Mouse (Mus musculus): ENCODE data around the gene Col10a1. TPM values are rescaled to one million over a fixed set of nuclear protein-coding genes. Genes with fewer than 3 reads are reported as not detected.
"Not testable (repeated sequence)": the region's sequence is repeated elsewhere in the genome, so short reads cannot be mapped to it uniquely, and the experiment has no call there.

Col10a1 gene
- polyA plus RNA-seq, 1 experiment from 2014 or later = 0.22 TPM

DNA sequence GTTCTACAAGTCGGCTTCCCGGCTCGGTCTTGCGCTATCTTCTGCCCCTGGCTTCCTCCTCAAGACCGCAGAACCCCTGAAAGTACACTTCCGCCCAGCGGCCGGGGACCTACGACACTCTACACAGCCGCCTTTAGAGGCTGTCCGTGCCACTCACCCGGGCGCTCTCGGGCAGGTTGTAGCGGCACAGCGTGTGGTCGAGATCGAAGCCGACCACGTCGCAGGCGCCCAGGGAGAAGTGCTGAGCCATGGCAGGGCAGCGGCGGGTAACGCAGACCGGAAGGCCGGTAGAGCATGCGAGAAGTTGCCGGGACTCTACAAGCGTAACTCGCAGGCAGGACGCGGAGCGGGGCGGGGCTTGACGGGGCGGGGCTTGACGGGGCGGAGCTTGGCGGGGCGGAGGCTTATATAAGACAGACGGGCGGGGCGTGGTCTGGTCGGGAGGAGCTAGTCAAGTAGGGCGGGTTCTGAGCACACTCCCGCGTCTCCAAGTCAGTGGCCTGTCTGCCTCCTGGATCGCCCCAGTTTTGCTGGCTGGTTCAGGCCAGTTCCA, 28.5 kb downstream of the Col10a1 start, which contains the start of gene Nt5dc1:
TSS of gene Nt5dc1 (minus strand) at position 349 of the 553 bp plus-strand sequence.
- Histone ChIP-seq H3K4me2 (replicated peaks; ENCODE audit: low read depth, low read length) (peak within 1 kb of the TSS; percentile 57), H3K36me3 (ENCODE audit: insufficient read depth, low read length) (no peaks in the 10 kb centered on the region), H3K27ac (ENCODE audit: low read length) (peak within 1 kb of the TSS; percentile 87), H3K9me3 (ENCODE audit: low read length) (no peaks in the 10 kb centered on the region), H3K9ac (replicated peaks; ENCODE audit: low read length) (peak within 1 kb of the TSS; percentile 87), H3K27me3 (ENCODE audit: insufficient read depth, low read length) (no peaks in the 10 kb centered on the region), H3K4me3 (ENCODE audit: low read length) (peak within 1 kb of the TSS; percentile 77), H3K4me1 (ENCODE audit: insufficient read depth, low read length) (peaks cover 15% of the 10 kb centered on the region; the same call in 1 of the 2 replicates)
- ATAC-seq (ENCODE audit: low FRiP score, low TSS enrichment) = peak; percentile 99
- under 1% methylated on average over 49 of the region's 49 CpGs for WGBS

DNA sequence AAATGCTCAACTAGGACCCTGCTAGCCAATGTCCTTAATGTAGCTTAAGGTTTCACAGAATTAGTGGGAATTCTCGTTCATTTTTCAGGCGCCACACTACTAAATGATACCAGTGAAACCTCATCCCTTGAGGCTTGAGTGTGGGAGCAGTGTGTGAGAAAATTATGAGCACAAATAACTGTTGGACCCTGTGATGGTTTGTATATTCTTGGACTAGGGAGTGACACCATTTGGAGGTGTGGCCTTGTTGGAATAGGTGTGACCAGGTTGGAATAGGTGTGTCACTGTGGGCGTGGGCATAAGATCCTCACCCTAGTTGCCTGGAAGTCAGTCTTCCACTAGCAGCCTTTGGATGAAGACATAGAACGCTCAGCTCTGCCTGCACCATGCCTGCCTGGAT, 29.0 kb downstream of the Col10a1 start:
- H3K4me2 ChIP-seq (replicated peaks; ENCODE audit: low read depth, low read length) = peak overlapping the region; percentile 57
- H3K4me3 ChIP-seq (ENCODE audit: low read length) = peak overlapping the region; percentile 77
- not testable (repeated sequence) for H3K27ac ChIP-seq (ENCODE audit: low read length); H3K36me3 ChIP-seq (ENCODE audit: insufficient read depth, low read length); H3K27me3 ChIP-seq (ENCODE audit: insufficient read depth, low read length); ATAC-seq (ENCODE audit: low FRiP score, low TSS enrichment); H3K9me3 ChIP-seq (ENCODE audit: low read length)
- peaks cover 15% of the 10 kb centered on the region; the same call in 1 of the 2 replicates for H3K4me1 ChIP-seq (ENCODE audit: insufficient read depth, low read length)
- 70% methylated on average over 4 of the region's 4 CpGs for WGBS
- H3K9ac ChIP-seq (replicated peaks; ENCODE audit: low read length) = peak overlapping the region; percentile 35

- no peaks in the 10 kb centered on the region for H3K9me3 ChIP-seq (ENCODE audit: low read length)
- H3K4me1 ChIP-seq (ENCODE audit: insufficient read depth, low read length) = no peaks in the 10 kb centered on the region
- no peak overlapping the region for H3K4me3 ChIP-seq (ENCODE audit: low read length)
- no peak for ATAC-seq (ENCODE audit: low FRiP score, low TSS enrichment)
- no peak overlapping the region for H3K27ac ChIP-seq (ENCODE audit: low read length)
- no peak overlapping the region for H3K4me2 ChIP-seq (replicated peaks; ENCODE audit: low read depth, low read length)
- no peak overlapping the region for H3K9ac ChIP-seq (replicated peaks; ENCODE audit: low read length)
- no peaks in the 10 kb centered on the region for H3K36me3 ChIP-seq (ENCODE audit: insufficient read depth, low read length)
- no peaks in the 10 kb centered on the region for H3K27me3 ChIP-seq (ENCODE audit: insufficient read depth, low read length)
Observed at GRCm38 (mm10) chr10:34431783-34432182, 42.0 kb downstream of the Col10a1 start.

DNA sequence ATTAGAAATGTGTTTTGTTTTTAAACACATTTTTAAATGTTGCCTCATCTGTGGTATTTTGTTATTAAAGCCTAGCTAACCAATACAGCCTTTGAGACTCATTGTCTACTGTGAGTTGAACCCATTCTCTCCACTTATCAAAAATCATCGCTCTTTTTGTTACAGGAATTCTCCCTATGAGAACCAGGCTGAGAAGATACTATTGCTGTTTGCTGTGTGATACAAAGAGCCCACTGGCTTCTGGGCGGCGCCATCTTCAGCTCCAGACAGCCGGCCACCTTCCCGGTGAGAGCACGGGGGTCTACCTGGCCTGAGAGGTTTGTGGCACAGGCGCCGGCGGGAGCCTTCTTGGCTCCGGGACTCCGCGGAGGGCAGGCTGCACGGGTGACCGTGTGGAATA, 44.4 kb downstream of the Col10a1 start:
- H3K4me2 ChIP-seq (replicated peaks; ENCODE audit: low read depth, low read length); H3K4me3 ChIP-seq (ENCODE audit: low read length); H3K27ac ChIP-seq (ENCODE audit: low read length); ATAC-seq (ENCODE audit: low FRiP score, low TSS enrichment); H3K9ac ChIP-seq (replicated peaks; ENCODE audit: low read length); H3K4me1 ChIP-seq (ENCODE audit: insufficient read depth, low read length); H3K36me3 ChIP-seq (ENCODE audit: insufficient read depth, low read length); H3K27me3 ChIP-seq (ENCODE audit: insufficient read depth, low read length); H3K9me3 ChIP-seq (ENCODE audit: low read length): not testable (repeated sequence)
- WGBS = 92% methylated on average over 6 of the region's 14 CpGs

Other genes with a start within 250 kb of the Col10a1 start
- 24.7 and 25.4 TPM in 2 replicates for gene Dse, start 182.3 kb upstream of the Col10a1 start, polyA plus RNA-seq (2015; fragmentation: Nextera tagmentation; extraction: Ambion mirVana)
- 54.9 and 62.6 TPM in 2 replicates for gene Tspyl1, start 107.8 kb upstream of the Col10a1 start, polyA plus RNA-seq (2015; fragmentation: Nextera tagmentation; extraction: Ambion mirVana)
- 10.7 and 12.3 TPM in 2 replicates for gene Tspyl4, start 92.5 kb upstream of the Col10a1 start, polyA plus RNA-seq (2015; fragmentation: Nextera tagmentation; extraction: Ambion mirVana)
- 11.8 and 12.1 TPM in 2 replicates for gene Nt5dc1, start 28.6 kb downstream of the Col10a1 start, polyA plus RNA-seq (2015; fragmentation: Nextera tagmentation; extraction: Ambion mirVana)
- 20.8 and 24.3 TPM in 2 replicates for gene Frk, start 93.4 kb downstream of the Col10a1 start, polyA plus RNA-seq (2015; fragmentation: Nextera tagmentation; extraction: Ambion mirVana)

All from kidney, embryonic 16.5 days (tissue).